Mouse (Mus musculus): Measurements from ENCODE around the gene Creb3l1.

DNA sequence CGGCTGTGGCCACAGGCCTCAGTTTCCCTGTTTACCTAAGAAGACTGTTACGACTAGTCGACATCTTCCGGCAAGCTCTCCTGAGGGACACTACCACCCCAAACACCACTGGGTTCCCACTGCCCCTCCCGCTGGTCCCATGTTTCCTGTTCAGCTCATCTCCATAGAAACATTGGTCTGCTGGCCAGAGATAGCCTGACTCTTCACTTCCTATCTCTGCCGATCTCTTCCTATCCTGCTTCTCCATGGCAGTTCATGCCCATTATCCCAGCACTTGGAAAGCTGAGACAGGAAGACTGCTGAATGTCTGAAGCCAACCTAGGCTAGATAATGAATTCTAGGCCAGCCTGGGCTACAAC, 76.2 kb downstream of the Creb3l1 start:
- TF ChIP-seq CTCF (IDR thresholded peaks at IDR 0.05; ENCODE audit: extremely low read depth, insufficient read length, insufficient replicate concordance, low read depth, low read length) (no peak), POLR2A (IDR thresholded peaks at IDR 0.05; ENCODE audit: low read depth, low read length) (no peak)

Measured in small intestine, adult 2 months (tissue).